Mouse (Mus musculus) stomach, embryonic 16.5 days (tissue): ENCODE data around the gene Stra6. TPM values are rescaled to one million over a fixed set of nuclear protein-coding genes. Genes with fewer than 3 reads are reported as not detected.

Source experiments
- ATAC-seq: fragments of 200-750 bp; cut with Nextera tagmentation; 2 replicates; pipeline ENCODE4 v1.8.0; 2017; ENCODE audit warnings: moderate number of reproducible peaks, moderate TSS enrichment; ENCODE audit not compliant: insufficient read depth, low FRiP score
- H3K27ac ChIP-seq: fragments of 300-500 bp; sonication (generic); 2 replicates; pipeline ENCODE4 v1.5.1; 2014; ENCODE audit warnings: low read length
- H3K27me3 ChIP-seq: fragments of 300-500 bp; sonication (generic); 2 replicates; pipeline ENCODE4 v1.6.1; 2014; ENCODE audit warnings: low read length, control low read depth, mixed read lengths; ENCODE audit not compliant: control insufficient read depth, insufficient read depth
- H3K36me3 ChIP-seq: fragments of 300-500 bp; sonication (generic); 2 replicates; pipeline ENCODE4 v1.6.1; 2014; ENCODE audit warnings: low read length; ENCODE audit not compliant: control insufficient read depth, insufficient read depth
- H3K4me1 ChIP-seq: fragments of 300-500 bp; sonication (generic); 2 replicates; pipeline ENCODE4 v1.6.1; 2014; ENCODE audit warnings: low read length, control low read depth, mixed read lengths; ENCODE audit not compliant: control insufficient read depth, insufficient read depth
- H3K4me2 ChIP-seq: fragments of 300-500 bp; sonication (generic); 2 replicates; pipeline ENCODE4 v1.6.1; 2014; ENCODE audit warnings: low read depth, low read length, mixed read lengths
- H3K4me3 ChIP-seq: fragments of 300-500 bp; sonication (generic); replicated peaks from 2 replicates; pipeline ENCODE4 v1.5.1; 2014; ENCODE audit warnings: mild to moderate bottlenecking, low read length
- H3K9ac ChIP-seq: fragments of 300-500 bp; sonication (generic); 2 replicates; pipeline ENCODE4 v1.6.1; 2014; ENCODE audit warnings: low read length
- H3K9me3 ChIP-seq: fragments of 300-500 bp; sonication (generic); replicated peaks from 2 replicates; pipeline ENCODE4 v1.6.1; 2016; ENCODE audit warnings: low read length, control low read depth; ENCODE audit not compliant: control insufficient read depth
- WGBS: fragments of 180-500 bp; shearing (Covaris S2); extraction: QIAGEN DNeasy Blood & Tissue Kit; methylation state at CpG from one replicate; pipeline ENCODE4 v1.1.7; 2014; 5-methylcytosine and 5-hydroxymethylcytosine counted together
- polyA plus RNA-seq: library from polyadenylated mRNA; unstranded; fragments of >200 nt; fragmentation: Nextera tagmentation; extraction: Ambion mirVana; gene quantifications from 2 replicates; pipeline ENCODE4 v1.2.1, GENCODE M21; 2015

Gene Stra6
- polyA plus RNA-seq, 1 experiment from 2014 or later: 1.4 TPM

GRCm38 (mm10) chr9:58129508-58129907, 65.9 kb downstream of the Stra6 start:
- Histone ChIP-seq H3K4me2 (no peak overlapping the region), H3K36me3 (no peaks in the 10 kb centered on the region), H3K9me3 (no peaks in the 10 kb centered on the region), H3K4me3 (no peak overlapping the region), H3K27ac (no peak overlapping the region), H3K9ac (no peak overlapping the region), H3K4me1 (peaks cover 30% of the 10 kb centered on the region), H3K27me3 (no peaks in the 10 kb centered on the region)
- WGBS: 23% methylated on average over 8 of the region's 8 CpGs
- no peak for ATAC-seq

DNA sequence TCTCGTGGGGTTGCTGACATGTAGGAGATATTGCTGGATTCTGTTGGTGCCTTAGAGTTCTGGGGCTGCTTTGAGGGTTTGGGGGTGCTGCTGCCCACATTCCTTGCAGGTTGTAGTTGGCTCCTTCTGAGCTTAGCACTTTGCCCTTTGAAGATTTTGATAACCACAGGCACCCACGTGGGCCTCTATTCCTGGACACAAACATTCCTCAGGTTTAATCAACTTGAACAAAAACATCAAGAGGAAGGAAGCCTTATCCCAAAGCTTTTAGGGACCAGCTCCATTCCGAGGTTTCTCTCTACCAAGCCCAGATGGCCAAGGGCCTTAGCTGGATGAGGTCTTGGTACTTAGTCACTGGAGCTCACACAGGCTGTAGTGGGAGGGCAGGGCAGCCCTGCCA, 67.3 kb downstream of the Stra6 start:
- H3K27me3 ChIP-seq: no peaks in the 10 kb centered on the region
- H3K9me3 ChIP-seq: no peaks in the 10 kb centered on the region
- WGBS: 33% methylated on average over 3 of the region's 3 CpGs
- H3K4me2 ChIP-seq: no peak overlapping the region
- no peak for ATAC-seq
- no peak overlapping the region for H3K27ac ChIP-seq
- peaks cover 36% of the 10 kb centered on the region for H3K4me1 ChIP-seq
- H3K9ac ChIP-seq: no peak overlapping the region
- H3K36me3 ChIP-seq: no peaks in the 10 kb centered on the region
- no peak overlapping the region for H3K4me3 ChIP-seq

- Histone ChIP-seq H3K9ac (no peak overlapping the region), H3K27ac (no peak overlapping the region), H3K4me2 (no peak overlapping the region), H3K4me1 (peaks cover 41% of the 10 kb centered on the region), H3K4me3 (no peak overlapping the region), H3K36me3 (no peaks in the 10 kb centered on the region), H3K27me3 (no peaks in the 10 kb centered on the region), H3K9me3 (no peaks in the 10 kb centered on the region)
- ATAC-seq: no peak
- WGBS: 66% methylated on average over 7 of the region's 7 CpGs
These were observed 68.1 kb downstream of the Stra6 start for GRCm38 (mm10) chr9:58131735-58132134.

GRCm38 (mm10) chr9:58133893-58134884, 70.6 kb downstream of the Stra6 start:
- Histone ChIP-seq H3K4me2 (peak overlapping the region; percentile 6; the same call in 1 of the 2 replicates), H3K27me3 (no peaks in the 10 kb centered on the region), H3K27ac (0 out of 2 replicates have a peak overlapping the region, but pooled peaks have one; percentile 3), H3K4me3 (no peak overlapping the region), H3K9me3 (no peaks in the 10 kb centered on the region), H3K4me1 (peaks cover 30% of the 10 kb centered on the region), H3K36me3 (no peaks in the 10 kb centered on the region), H3K9ac (no peak overlapping the region)
- no peak; the same call in 1 of the 2 replicates for ATAC-seq
- 14% methylated on average over 17 of the region's 17 CpGs for WGBS

- H3K4me1 ChIP-seq: peaks cover 33% of the 10 kb centered on the region
- WGBS: 27% methylated on average over 7 of the region's 7 CpGs
- no peak overlapping the region for H3K9ac ChIP-seq
- H3K27me3 ChIP-seq: no peaks in the 10 kb centered on the region
- no peak overlapping the region for H3K4me3 ChIP-seq
- H3K36me3 ChIP-seq: no peaks in the 10 kb centered on the region
- no peak overlapping the region for H3K4me2 ChIP-seq
- no peak overlapping the region for H3K27ac ChIP-seq
- ATAC-seq: no peak
- no peaks in the 10 kb centered on the region for H3K9me3 ChIP-seq
These were observed 71.3 kb downstream of the Stra6 start for GRCm38 (mm10) chr9:58134906-58135305.

DNA sequence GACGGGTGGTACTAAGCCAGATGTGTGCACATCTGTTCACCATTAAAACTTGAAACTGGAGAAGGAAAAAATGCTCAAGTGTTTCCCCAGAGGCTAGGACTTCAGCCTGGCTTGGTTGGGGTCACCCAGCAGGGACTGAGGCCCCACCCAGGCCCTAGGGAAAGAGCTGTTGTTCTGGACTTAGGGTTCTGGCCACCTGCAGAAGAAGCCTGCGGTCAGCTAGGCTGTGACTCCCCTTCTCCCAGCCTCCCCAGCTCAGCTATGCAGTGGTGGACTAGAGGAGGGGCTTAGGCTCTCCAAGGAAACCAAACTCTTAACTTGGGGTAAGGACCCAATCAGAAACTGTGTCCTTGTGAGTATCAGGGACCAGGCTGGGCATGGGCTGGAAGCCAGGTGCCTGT, 72.3 kb downstream of the Stra6 start:
- Histone ChIP-seq H3K4me1 (peaks cover 38% of the 10 kb centered on the region), H3K4me2 (no peak overlapping the region), H3K9ac (no peak overlapping the region), H3K27ac (no peak overlapping the region), H3K27me3 (no peaks in the 10 kb centered on the region), H3K4me3 (no peak overlapping the region), H3K36me3 (no peaks in the 10 kb centered on the region), H3K9me3 (no peaks in the 10 kb centered on the region)
- 23% methylated on average over 2 of the region's 2 CpGs for whole genome bisulfite sequencing
- no peak for ATAC-seq

GRCm38 (mm10) chr9:58139947-58140346, 76.4 kb downstream of the Stra6 start:
- Histone ChIP-seq H3K4me1 (peaks cover 43% of the 10 kb centered on the region), H3K4me2 (no peak overlapping the region), H3K9ac (no peak overlapping the region), H3K9me3 (no peaks in the 10 kb centered on the region), H3K27me3 (no peaks in the 10 kb centered on the region), H3K27ac (no peak overlapping the region), H3K4me3 (no peak overlapping the region), H3K36me3 (no peaks in the 10 kb centered on the region)
- peak; percentile 45 for ATAC-seq
- 32% methylated on average over 6 of the region's 6 CpGs for WGBS

- Histone ChIP-seq H3K9me3 (no peaks in the 10 kb centered on the region), H3K36me3 (no peaks in the 10 kb centered on the region), H3K27ac (peak overlapping the region; percentile 36), H3K4me1 (peaks cover 41% of the 10 kb centered on the region), H3K4me3 (no peak overlapping the region), H3K9ac (no peak overlapping the region), H3K4me2 (no peak overlapping the region), H3K27me3 (no peaks in the 10 kb centered on the region)
- WGBS: 29% methylated on average over 7 of the region's 7 CpGs
- ATAC-seq: no peak; the same call in 1 of the 2 replicates
These were observed 79.8 kb downstream of the Stra6 start for GRCm38 (mm10) chr9:58143419-58143818.

DNA sequence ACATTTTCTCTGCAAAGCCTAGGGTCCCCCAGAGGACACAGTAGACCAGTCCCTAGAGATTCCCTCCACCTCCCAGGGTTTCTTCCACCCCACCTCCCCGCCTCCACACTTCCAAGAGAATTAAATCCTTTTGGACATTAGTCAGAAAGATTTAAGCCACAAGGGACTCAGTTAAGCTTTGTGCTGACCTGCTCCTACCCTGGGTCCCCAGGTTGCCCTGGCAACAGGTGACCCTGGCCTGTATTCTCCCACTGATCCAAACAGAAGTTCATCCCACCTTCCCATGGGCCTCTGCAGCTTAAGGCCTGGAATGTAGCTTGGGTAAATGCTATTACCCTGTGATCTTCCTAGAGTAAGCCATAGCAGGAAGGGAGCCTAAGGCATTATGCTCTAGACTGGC, 81.1 kb downstream of the Stra6 start:
- Histone ChIP-seq H3K9ac (no peak overlapping the region), H3K4me2 (no peak overlapping the region), H3K27me3 (no peaks in the 10 kb centered on the region), H3K36me3 (no peaks in the 10 kb centered on the region), H3K4me1 (peaks cover 37% of the 10 kb centered on the region), H3K9me3 (no peaks in the 10 kb centered on the region), H3K27ac (no peak overlapping the region), H3K4me3 (no peak overlapping the region)
- no peak for ATAC-seq
- 65% methylated on average over 1 of the region's 1 CpGs for WGBS
